Mouse (Mus musculus) neutrophil, adult 5-6 weeks (primary cell): ENCODE results near the gene Nudt15. TPM values are rescaled to one million over a fixed set of nuclear protein-coding genes. Genes with fewer than 3 reads are reported as not detected.
"Not testable (repeated sequence)": the region's sequence is repeated elsewhere in the genome, so short reads cannot be mapped to it uniquely, and the experiment has no call there.

Source experiments
- ATAC-seq: fragments of 151-379, 151-347 bp; 2 replicates; pipeline ENCODE4 v1.8.0; 2017; ENCODE audit warnings: mild to moderate bottlenecking, moderate TSS enrichment; ENCODE audit not compliant: insufficient number of reproducible peaks, poor library complexity, low FRiP score, severe bottlenecking; ENCODE audit errors: extremely low read depth
- total RNA-seq: library from RNA; stranded (forward); fragments of 200-1000 nt; gene quantifications from 2 replicates; pipeline ENCODE4 v1.2.3, GENCODE M21; 2017

Gene Nudt15
- 8.3 and 10.4 TPM in 2 replicates for total RNA-seq

- ATAC-seq, result no peak
These were observed at the start of gene Nudt15 for GRCm38 (mm10) chr14:73548051-73548450. Nudt15 (minus strand) TSS chr14:73548242.

- no peak for ATAC-seq
These were observed 44.1 kb upstream of the Nudt15 start for GRCm38 (mm10) chr14:73592166-73592565.

DNA sequence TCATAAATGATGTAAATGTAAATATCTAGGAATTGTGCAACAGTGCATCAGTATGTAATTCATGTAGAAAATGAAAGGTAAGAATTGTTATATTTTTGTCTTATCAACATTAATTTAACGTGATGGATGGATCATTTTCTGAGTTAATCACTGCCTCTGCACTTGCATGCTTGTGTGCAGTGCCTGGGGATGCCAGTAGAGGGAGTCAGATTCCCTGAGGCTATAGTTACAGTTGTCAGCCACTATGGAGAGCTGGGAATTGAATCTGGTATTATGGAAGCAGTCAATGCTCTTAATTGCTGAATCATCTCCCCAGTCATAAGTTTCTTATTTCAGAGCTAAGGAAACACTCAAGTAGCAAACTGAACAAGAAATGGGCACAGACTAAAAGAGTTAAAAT is 40.0 kb upstream of the Nudt15 start:
- no peak for ATAC-seq

GRCm38 (mm10) chr14:73576336-73576735 is 28.3 kb upstream of the Nudt15 start:
- ATAC-seq, result no peak

DNA sequence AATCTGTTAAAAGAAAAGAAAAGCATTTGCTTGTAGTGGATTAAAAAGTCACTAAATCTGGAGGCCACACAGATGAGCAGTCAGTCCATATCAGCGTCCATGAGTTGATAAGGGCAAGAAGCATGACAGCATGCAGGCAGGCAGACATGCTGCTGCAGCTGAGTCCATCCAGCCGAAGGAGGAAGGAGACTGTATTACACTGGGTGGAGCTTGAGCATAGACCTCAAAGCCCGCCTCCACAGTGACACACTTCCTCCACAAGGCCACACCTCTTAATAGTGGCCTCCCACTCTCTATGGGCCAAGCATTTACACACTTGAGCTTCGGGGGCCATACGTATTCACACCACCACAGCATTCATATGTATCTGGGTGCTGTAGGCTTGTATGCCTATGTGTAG is 26.0 kb upstream of the Nudt15 start:
- ATAC-seq, result no peak

DNA sequence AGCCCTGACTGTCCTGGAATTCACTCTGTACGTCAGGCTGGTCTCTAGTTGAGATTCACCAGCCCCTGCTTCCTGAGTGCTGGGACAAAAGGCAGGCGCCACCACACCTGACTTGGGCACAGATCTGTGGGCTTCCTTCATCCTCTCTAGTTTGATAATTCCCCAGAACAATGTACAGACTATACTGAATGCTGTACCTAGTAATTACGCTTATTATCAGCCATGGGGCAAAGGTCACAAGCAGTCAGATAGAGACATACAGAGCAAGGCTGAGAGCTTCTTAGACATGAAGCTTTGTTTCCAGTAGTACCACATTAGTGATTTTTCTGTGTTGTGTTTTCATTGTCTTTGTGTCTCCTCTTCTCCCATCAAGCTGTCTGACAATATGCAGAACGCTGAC is 23.1 kb upstream of the Nudt15 start:
- ATAC-seq, result no peak

- not testable (repeated sequence) for ATAC-seq
These were observed 21.8 kb upstream of the Nudt15 start for GRCm38 (mm10) chr14:73569831-73570230.

DNA sequence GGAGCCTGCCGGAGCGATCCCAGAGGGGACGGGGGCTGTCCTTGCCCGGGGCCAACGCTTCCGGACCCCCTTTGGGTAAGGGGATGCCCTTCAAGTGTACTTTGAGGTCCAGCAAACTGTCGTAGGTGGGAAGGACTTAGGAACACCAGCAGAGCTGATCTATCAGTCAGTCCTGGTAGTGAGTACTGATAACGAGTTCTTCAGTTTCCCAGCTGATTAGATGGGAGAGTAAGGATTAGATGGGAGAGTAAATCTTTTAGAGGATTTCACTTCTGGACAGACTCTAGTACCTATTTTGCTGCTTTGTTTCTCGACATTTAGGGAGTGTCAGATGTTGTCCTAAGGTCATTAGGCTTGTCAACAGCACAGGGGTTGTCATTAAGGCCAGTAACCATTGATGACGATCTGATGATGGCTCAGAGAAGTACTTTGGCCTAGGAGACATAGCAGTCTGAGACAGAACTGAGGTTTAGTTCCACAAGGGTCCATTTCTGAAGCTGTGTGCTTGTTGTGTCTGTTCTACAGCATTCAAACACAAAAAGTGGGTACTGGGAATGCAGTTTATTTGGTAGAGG is 5.2 kb upstream of the Nudt15 start:
- no peak for ATAC-seq

- peak; percentile 88 for ATAC-seq
These were observed 4.5 kb upstream of the Nudt15 start for GRCm38 (mm10) chr14:73552341-73553121.

DNA sequence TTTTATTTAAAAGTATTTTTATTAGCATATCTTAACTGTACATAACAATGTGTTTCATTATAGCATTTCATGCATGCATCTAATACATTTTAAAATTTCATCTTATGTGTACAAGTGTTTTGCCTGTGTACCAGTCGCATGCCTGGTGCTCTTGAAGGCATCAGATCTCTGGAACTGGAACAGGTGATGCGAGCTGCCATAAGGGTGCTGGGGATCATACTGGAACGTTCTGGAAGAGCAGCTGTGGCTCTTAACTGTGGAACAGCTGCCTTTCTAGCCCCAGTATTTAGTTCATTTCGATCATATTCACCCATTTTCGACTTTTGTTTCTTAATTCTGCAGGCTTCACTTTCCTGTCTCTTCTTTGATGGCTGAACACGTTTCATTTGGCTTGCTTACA is 3.1 kb upstream of the Nudt15 start:
- no peak for ATAC-seq

DNA sequence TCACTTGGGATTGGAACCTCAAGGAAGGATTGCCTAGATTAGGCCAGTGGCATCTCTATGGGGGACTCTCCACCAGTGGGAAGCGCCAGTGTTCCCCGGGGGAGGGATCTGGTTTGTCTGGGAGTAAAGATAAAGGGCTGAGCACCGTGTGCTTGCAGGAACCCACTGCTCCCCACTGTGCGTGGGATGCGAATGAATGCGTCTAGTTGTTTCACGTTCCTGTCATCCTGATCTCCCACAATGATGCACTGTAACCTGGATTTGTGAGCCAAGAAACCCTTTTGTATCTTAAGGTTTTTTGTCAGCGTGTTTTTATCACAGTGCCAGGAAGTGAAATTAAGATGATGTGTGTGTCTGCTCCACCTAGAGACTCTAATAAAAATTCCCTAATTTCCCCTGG is 2.7 kb upstream of the Nudt15 start:
- ATAC-seq, result no peak

DNA sequence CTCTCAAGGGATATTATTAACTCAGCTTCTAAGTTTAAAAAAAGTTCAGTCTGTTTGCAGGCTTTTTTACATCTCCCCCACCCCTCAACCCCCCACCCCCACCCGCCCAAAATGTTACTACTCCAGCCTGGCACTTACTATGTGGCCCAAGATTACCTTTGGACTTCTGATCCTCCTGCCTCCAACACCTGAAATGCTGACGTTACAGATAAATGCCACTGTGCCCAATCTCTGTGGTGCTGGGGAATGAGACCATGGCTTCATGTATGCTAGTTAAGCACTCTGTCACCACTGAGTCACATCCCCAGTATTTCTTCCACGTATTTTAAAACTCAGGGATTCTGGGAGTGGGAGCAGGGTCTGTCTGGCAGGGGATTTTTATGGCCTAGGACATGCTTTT is 2.2 kb upstream of the Nudt15 start:
- ATAC-seq, result no peak

- ATAC-seq, result no peak
These were observed 1.0 kb downstream of the Nudt15 start for GRCm38 (mm10) chr14:73547034-73547433.

- ATAC-seq, result no peak
These were observed 4.3 kb downstream of the Nudt15 start for GRCm38 (mm10) chr14:73543781-73544180.

- no peak for ATAC-seq
These were observed 12.4 kb downstream of the Nudt15 start for GRCm38 (mm10) chr14:73535641-73536040.

DNA sequence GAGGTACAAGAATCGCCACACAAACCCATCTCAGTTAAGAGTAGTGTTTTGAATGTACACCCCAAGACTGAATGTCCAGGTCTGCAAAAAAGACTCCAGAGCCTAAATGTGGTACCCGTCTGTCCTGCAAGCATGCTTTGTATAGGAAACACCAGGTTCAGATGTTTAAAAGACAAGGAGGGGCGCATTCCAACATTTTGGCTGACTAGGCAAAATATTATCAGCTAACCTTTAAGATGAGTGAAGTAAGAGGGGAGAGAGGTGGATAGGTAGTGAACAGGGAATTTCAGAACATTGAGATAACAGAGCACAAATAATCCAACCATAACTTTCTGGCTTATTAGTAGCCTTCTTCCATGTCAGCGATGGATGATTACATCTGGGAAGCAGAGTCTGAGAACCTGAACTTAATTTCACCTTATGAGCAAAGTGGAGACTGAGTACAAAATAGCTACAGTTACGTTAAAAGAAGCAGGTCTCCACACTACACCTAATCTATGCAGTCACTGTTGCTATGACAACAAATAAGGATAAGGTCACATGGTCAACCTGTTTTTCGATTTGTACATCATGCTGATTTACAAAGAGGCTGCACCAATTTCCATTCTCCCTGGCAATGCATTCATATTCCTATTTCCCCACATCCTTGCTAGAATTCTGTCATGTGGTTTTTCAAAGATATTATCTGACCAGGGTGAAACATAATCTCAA is 14.1 kb downstream of the Nudt15 start:
- no peak for ATAC-seq

- not testable (repeated sequence) for ATAC-seq
These were observed 19.4 kb downstream of the Nudt15 start for GRCm38 (mm10) chr14:73528661-73529060.

- peak; percentile 97 for ATAC-seq
These were observed 23.1 kb downstream of the Nudt15 start, which contains the start of gene Sucla2 for GRCm38 (mm10) chr14:73524766-73525448. Sucla2 (plus strand) TSS chr14:73525319.

DNA sequence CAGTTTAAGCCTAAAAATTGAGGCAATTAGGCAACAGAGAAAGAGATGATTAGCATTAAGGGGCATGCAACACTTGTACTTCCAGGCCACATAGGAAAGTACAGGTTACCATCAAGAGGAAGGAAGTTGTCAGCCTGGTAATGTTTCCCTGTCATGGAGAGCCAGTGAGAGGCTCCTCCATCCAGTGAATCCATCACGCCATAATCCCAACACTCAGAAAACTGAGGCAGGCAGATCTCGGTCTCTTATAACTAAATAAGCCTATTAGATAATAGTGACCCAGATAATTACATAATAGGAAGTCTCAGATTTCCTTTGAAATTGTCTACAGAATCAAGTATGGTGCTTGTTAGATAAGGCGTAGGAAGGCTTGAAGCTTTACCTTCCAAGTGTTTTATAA is 23.9 kb downstream of the Nudt15 start:
- ATAC-seq, result no peak
